Mouse (Mus musculus) lung, adult 18-20 months (tissue): ENCODE measurements around the gene Pole.

Source experiments
- DNase-seq, 2 experiments: peaks; one replicate each; pipeline ENCODE4 v3.0.0; 2022; ENCODE audit warnings: mixed read lengths in 2 of 2

Gene Pole

GRCm38 (mm10) chr5:110285770-110286445 lies at the start of gene Pole, which contains the start of gene Pxmp2:
Gene Pole, plus strand, starts transcription at chr5:110286306.
Gene Pxmp2, minus strand, starts transcription at chr5:110286186.
- peak; percentile 91 to 92 for DNase-seq

GRCm38 (mm10) chr5:110244091-110244490 lies 42.0 kb upstream of the Pole start:
- DNase-seq = no peak

- DNase-seq = no peak
Measured at GRCm38 (mm10) chr5:110266941-110267340, 19.2 kb upstream of the Pole start.

GRCm38 (mm10) chr5:110269141-110270101 lies 16.7 kb upstream of the Pole start, which contains the start of gene Pgam5:
Gene Pgam5, minus strand, starts transcription at chr5:110269913.
- DNase-seq = peak; percentile 83 to 88

- no peak for DNase-seq
Measured at GRCm38 (mm10) chr5:110270242-110270641, 15.9 kb upstream of the Pole start.

- DNase-seq = no peak
Measured at GRCm38 (mm10) chr5:110274147-110274546, 12.0 kb upstream of the Pole start.

GRCm38 (mm10) chr5:110274846-110275245 lies 11.3 kb upstream of the Pole start:
- no peak for DNase-seq

- DNase-seq = no peak
Measured at GRCm38 (mm10) chr5:110276391-110276790, 9.7 kb upstream of the Pole start.

GRCm38 (mm10) chr5:110276910-110277309 lies 9.2 kb upstream of the Pole start:
- no peak for DNase-seq

- no peak for DNase-seq
Measured at GRCm38 (mm10) chr5:110281984-110282383, 4.1 kb upstream of the Pole start.

- DNase-seq = peak; percentile 64
Measured at GRCm38 (mm10) chr5:110284536-110284935, 1.6 kb upstream of the Pole start.

GRCm38 (mm10) chr5:110285156-110285555 lies 950 bp upstream of the Pole start:
- DNase-seq = no peak

GRCm38 (mm10) chr5:110286446-110287083 lies 459 bp downstream of the Pole start:
- DNase-seq = no peak

- DNase-seq = no peak
Measured at GRCm38 (mm10) chr5:110287084-110287475, 974 bp downstream of the Pole start.

- no peak for DNase-seq
Measured at GRCm38 (mm10) chr5:110291649-110292048, 5.5 kb downstream of the Pole start.

GRCm38 (mm10) chr5:110296637-110297036 lies 10.5 kb downstream of the Pole start:
- no peak for DNase-seq

- DNase-seq = no peak
Measured at GRCm38 (mm10) chr5:110300591-110300990, 14.5 kb downstream of the Pole start.

GRCm38 (mm10) chr5:110308861-110309260 lies 22.8 kb downstream of the Pole start:
- DNase-seq = no peak

GRCm38 (mm10) chr5:110313127-110313526 lies 27.0 kb downstream of the Pole start:
- DNase-seq = no peak

- no peak for DNase-seq
Measured at GRCm38 (mm10) chr5:110330508-110330907, 44.4 kb downstream of the Pole start.

- DNase-seq = peak in 1 of 2 experiments; percentile 5
Measured at GRCm38 (mm10) chr5:110338792-110339191, 52.7 kb downstream of the Pole start.

- peak; percentile 67 to 72 for DNase-seq
Measured at GRCm38 (mm10) chr5:110342648-110343284, 56.7 kb downstream of the Pole start, which contains the start of gene P2rx2. Gene P2rx2, minus strand, starts transcription at chr5:110343212.

GRCm38 (mm10) chr5:110344524-110344923 lies 58.4 kb downstream of the Pole start, which contains the start of gene Lrcol1:
Gene Lrcol1, plus strand, starts transcription at chr5:110344730.
- DNase-seq = peak; percentile 14 to 55
